In genomic region chr9:21405525-21405924, GRCm38 (mm10) we compare ENCODE assay signal across 20 mouse cellular contexts.
"Had no signal": no experiment of that assay in that cellular context is flagged by ENCODE, and none has a peak within 500 bp of the region (broad histone marks: within the 10 kb centered on the region; RNA-seq: fewer than 3 reads in every experiment).

No protein-coding gene starts in this region.

- H3K9me3 ChIP-seq: liver, embryonic 15.5 days; lung, embryonic 15.5 days; midbrain, embryonic 13.5 days; midbrain, embryonic 15.5 days; neural tube, embryonic 13.5 days; neural tube, embryonic 15.5 days had no signal

- DNase-seq: liver, postnatal 0 days; lung, adult 2 months; lung, postnatal 14 days; lung, postnatal 36 days; retina, postnatal 1 day; right cerebral cortex, adult 18-20 months; right cerebral cortex, postnatal 25 days; right cerebral cortex, postnatal 4 days; spleen, adult 18-20 months; thymus, adult 18-20 months; thymus, postnatal 14 days; thymus, postnatal 36 days had no signal

- H3K27me3 ChIP-seq: liver, embryonic 15.5 days; lung, embryonic 15.5 days; midbrain, embryonic 13.5 days; midbrain, embryonic 15.5 days; neural tube, embryonic 13.5 days; neural tube, embryonic 15.5 days had no signal

- H3K4me3 ChIP-seq: liver, embryonic 15.5 days; lung, embryonic 15.5 days; midbrain, embryonic 13.5 days; midbrain, embryonic 15.5 days; neural tube, embryonic 13.5 days; neural tube, embryonic 15.5 days had no signal

- ATAC-seq: liver, postnatal 0 days; lung, postnatal 0 days; midbrain, embryonic 13.5 days; midbrain, embryonic 15.5 days had no signal

- H3K27ac ChIP-seq: liver, embryonic 15.5 days; lung, embryonic 15.5 days; macrophage; midbrain, embryonic 13.5 days; midbrain, embryonic 15.5 days; neural tube, embryonic 13.5 days; neural tube, embryonic 15.5 days had no signal

- H3K4me1 ChIP-seq: lung, embryonic 15.5 days; midbrain, embryonic 13.5 days had no signal
